Mouse (Mus musculus) left cerebral cortex, postnatal 14 days (tissue): ENCODE data around the gene Gm10413. TPM values are rescaled to one million over a fixed set of nuclear protein-coding genes. Genes with fewer than 3 reads are reported as not detected.
"Not testable (repeated sequence)": the region's sequence is repeated elsewhere in the genome, so short reads cannot be mapped to it uniquely, and the experiment has no call there.

Source experiments
- DNase-seq, 2 experiments: peaks; one replicate each; pipeline ENCODE4 v3.0.0; 2021 to 2022; ENCODE audit warnings: low spot score in 2 of 2, mixed read lengths in 1 of 2
- intact Hi-C: fragments of 180-260 bp; cut with DNase I; formaldehyde crosslinking; loops from one replicate; pipeline ENCODE4 v1.15.1; 2025
- long read RNA-seq, 2 experiments: library from polyadenylated mRNA; stranded (forward); transcript quantifications; one replicate each; pipeline ENCODE4 v2.0.0; 2021
- total RNA-seq, 2 experiments: library from RNA; stranded (reverse); gene quantifications; 2 replicates each; pipeline ENCODE4 v1.2.3; 2021

Gene Gm10413
- total RNA-seq, result not detected
- long read RNA-seq, experiment 1, result 0 reads
- long read RNA-seq, experiment 2, result 0 reads

- intact Hi-C loops, DNase-seq: not testable (repeated sequence)
Observed at GRCm38 (mm10) chr14:3394793-3395192, at the start of gene Gm10413. Gm10413 (plus strand) TSS chr14:3395093.

GRCm38 (mm10) chr14:3412314-3412713 lies 17.4 kb downstream of the Gm10413 start, which contains the start of gene Gm10409:
Gm10409 (plus strand) TSS chr14:3412614.
- intact Hi-C loops, DNase-seq: not testable (repeated sequence)

- DNase-seq, intact Hi-C loops: not testable (repeated sequence)
Observed at GRCm38 (mm10) chr14:3427803-3428202, 32.9 kb downstream of the Gm10413 start, which contains the start of gene Gm3005. Gm3005 (plus strand) TSS chr14:3428103.

- intact Hi-C loops, DNase-seq: not testable (repeated sequence)
Observed at GRCm38 (mm10) chr14:3449079-3449478, 54.2 kb downstream of the Gm10413 start, which contains the start of gene Gm10408. Gm10408 (plus strand) TSS chr14:3449379.

Other genes with a start within 250 kb of the Gm10413 start
- not detected for gene Gm5795, start 206.8 kb upstream of the Gm10413 start, total RNA-seq
- 1 to 10 TPM; 3.8 to 5.2 TPM for gene D830030K20Rik, start 186.6 kb upstream of the Gm10413 start, total RNA-seq
- gene Gm2956, start 62.5 kb upstream of the Gm10413 start, total RNA-seq, result not detected
- gene Gm10409, start 17.5 kb downstream of the Gm10413 start, total RNA-seq, result 1 to 10 TPM; 2.9 to 3.6 TPM
- 1 to 10 TPM in 1 of 2 experiments, under 1 TPM in 1; 0.70 to 2.3 TPM for gene Gm3005, start 33.0 kb downstream of the Gm10413 start, total RNA-seq
- not detected for gene Gm10408, start 54.3 kb downstream of the Gm10413 start, total RNA-seq
- not detected for gene Gm3012, start 239.4 kb downstream of the Gm10413 start, total RNA-seq